13 mouse cellular contexts compared by ENCODE assay signal in genomic region chr15:62325451-62326290, GRCm38 (mm10).
"Had no signal": no experiment of that assay in that cellular context is flagged by ENCODE, and none has a peak within 500 bp of the region (broad histone marks: within the 10 kb centered on the region; RNA-seq: fewer than 3 reads in every experiment).

No protein-coding gene starts in this region.

- DNase-seq: gastrocnemius, adult 2 months; gastrocnemius, postnatal 10 days; gastrocnemius, postnatal 25 days; heart, adult 2 months; heart, postnatal 4 days; kidney, adult 11 months; kidney, adult 2 months; kidney, adult 9 months; kidney, postnatal 14 days; kidney, postnatal 36 days; layer of hippocampus, adult 9-11 months; liver; liver, embryonic 13.5 days had no signal
